Mouse (Mus musculus) fat pad, adult 2 months (tissue): ENCODE results near the gene Snap47.

Source experiments
- DNase-seq: peaks from one replicate; pipeline ENCODE4 v3.0.0-alpha.2; 2011; ENCODE audit warnings: low read depth, low spot score; ENCODE audit errors: extremely low read depth

Snap47 gene

DNA sequence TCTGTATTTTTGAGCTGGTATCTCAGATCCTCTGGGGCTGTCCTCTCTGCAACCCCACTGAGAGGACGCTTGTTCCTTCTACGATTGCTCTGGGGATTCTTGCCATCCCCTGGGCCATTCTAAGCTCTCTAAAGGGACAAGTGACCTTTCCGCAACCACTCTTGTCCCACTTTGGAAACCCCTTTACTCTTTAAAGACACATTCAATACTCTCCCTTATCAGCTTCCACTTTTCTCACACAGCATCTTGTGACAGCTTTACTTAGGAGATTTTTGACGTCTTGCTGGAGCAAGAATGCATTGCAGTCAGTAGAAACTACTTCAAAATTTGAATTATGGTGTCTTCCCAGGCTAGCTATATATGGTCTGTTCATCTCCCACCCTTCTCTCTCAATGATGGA lies at the start of gene Snap47:
Snap47 (minus strand) TSS at position 101 of the 400 bp plus-strand sequence.
- DNase-seq: no peak

DNA sequence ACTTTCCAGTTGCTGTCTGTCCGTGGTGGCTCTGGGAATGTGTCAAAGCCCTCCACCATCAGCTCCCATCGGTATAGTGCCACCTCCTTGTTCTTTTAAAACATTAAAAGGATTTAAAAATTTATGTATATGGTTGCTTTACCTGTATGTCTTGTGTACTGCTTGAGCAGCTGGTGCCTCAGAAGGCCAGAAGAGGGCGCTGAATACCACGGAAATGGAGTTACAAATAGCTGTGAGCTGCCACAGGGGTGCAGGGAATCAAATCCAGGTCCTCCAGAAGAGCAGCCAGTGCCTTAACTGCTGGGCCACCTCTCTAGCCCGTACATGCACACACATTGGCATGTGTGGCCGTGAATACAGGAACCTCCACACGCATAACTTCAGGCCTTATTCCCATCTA lies 46.8 kb upstream of the Snap47 start:
- DNase-seq: no peak

DNA sequence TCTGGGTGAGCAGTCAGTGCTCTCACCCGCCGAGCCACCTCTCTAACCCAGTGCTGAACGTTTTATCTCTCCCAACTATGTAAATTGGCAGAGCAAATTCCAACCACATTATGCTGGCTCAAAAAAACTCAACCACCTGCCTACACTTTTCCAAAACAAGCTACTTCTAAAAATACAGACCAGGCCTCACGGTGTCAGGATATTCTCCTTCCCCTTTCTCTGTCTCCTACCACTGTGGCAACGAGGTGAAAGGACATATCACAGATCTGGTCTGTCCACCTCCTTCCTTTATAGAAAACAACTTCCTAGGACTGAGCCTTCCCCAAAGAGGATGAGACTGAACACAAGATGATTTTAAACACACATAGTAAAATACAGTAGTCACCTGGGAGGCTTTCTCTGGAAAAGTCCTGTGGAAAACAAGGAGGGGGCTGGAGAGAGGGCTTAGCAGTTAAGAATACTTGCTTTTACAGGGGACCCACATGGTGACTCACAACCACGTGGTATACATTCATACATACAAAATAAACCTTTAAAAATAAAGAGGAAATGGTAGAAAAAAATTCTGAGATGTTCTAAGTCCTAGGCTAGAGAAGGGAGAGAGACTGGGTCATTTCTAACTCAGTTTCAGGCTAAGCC lies 45.8 kb upstream of the Snap47 start:
- no peak for DNase-seq

DNA sequence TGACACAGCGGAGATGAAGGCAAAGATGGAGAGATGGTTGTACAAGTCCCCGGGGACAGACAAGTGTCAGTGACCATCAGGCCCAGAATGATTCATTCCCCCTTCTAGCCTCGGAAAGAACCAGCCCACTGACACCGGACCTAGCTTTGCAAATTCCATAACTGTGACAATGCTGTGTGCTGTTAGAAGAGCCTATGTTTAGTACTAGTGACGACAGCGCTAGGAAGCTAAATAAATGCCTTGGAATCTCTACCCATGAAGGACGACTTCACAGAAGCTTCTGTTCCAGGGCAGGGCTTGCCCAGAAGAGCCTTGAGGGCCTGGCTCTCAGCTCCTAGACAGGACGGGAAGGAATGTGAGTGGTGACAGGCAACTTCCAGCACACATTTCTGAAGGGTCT lies 35.2 kb upstream of the Snap47 start:
- DNase-seq: no peak

DNA sequence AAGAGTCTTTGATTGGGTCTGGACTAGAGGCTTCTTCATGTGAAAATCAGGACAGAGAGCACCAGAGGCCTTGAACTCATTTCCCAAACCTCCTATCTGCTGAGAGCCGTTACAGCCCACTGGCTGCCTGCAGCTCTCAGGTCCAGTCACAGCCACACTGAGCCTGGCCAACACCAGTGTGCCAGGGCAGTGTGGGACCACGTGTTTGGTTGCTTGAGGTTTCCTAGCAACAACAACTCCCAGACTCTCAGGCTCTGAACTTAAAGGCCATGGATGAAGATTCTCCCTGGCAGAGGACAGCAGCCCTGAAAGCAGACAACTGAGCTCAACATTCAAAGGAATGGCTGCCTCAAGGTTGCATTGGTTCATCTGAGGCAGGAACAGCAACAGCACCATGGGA lies 34.7 kb upstream of the Snap47 start:
- DNase-seq: no peak

DNA sequence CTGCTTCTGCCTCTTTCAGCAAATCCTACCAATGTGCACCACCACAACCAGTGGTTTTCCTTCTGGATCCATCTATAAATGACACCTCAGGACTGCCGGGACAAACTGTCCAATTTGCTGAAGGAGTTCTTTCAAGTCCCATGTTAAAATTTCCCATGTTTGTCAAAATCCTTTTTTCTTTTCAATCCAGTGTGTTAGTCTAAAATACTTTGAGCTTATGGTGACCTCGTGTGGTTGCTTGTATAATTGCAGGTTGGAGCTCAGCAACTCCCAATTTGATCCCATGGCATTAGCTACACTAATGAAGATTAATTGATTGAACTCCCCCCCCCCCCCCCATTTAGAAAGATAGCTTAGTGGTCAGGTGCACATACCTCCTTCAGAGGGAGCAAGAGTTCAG lies 32.2 kb upstream of the Snap47 start:
- DNase-seq: no peak

DNA sequence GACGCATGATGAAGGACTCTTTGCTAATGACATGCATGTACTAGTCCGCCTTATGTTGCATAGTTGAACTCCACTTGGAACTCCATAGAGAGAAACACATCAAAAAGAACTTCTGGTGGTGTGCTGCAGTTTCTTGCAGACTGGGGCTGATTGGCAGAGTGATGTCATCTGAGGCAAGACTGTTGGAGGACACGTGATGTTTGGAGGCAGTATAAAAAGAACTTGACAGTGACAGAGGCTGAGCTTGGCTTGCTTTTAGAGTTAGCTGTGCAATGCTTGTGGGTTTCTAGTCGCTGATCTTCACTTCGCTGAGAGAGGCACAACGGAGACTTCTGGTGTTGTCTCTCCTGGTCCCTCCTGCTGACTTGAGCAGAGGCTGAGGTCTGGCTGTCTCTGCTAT lies 26.3 kb upstream of the Snap47 start:
- DNase-seq: no peak

DNA sequence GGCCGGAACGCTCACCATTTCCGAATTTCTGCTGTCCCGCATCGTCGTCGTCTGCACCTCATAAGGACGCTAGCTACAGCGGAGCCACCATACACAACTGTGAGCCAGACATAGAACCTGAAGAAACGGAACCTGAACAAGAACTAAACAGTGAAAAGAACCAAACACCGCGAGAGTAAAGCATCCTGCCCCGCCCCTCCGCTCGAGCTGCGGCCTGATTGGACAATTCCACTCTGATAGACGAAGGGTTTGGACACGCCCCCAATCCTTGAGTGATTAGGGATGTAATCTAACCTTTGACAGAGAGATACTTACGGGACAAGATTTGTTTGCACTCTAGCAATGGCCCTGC lies 21.3 kb upstream of the Snap47 start, which contains the start of gene Zfp867:
Zfp867 (minus strand) TSS at position 149 of the 352 bp plus-strand sequence.
- no peak for DNase-seq

DNA sequence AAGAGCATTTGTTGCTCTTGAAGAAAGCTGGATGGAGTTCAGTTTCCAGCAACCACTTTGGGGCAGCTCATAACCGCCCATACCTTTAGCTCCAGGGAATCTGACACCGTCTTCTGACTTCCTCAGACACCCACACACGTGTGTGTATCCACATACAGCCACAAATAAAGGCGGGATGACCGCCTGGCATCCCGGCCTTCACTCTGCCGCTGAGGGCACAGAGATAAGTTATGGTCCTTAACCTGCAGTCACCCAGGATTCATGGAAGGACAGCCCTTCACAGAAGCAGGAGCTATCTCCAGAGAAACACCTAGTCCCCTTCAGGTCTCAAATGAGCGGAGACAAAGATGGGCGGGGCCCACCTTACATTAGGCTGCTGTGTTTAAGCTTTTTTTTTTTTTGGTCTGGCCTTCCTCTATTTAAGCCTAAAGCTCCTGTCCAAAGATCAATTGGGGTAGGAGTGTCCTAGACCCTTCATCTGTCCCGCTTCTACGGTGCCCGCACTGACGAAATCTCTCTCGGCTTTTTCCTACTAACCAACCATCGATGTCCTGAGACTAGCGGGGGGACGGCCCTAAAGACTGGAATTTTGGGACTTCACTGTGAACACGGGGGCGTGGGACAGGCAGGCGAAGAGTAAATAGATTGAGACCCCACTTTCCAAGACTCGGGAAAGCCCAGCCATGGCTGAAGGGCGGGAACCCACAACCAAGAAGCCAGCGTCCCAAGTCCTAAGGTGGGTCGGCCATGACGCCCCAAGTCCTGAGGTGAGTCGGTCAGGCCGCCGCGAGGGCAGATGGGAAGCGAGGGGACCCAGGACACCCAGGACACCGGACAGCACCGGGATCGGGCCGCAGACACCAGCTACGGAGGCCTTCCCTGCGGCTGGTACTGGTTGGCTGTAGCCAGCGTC lies 20.7 kb upstream of the Snap47 start:
- DNase-seq: no peak

DNA sequence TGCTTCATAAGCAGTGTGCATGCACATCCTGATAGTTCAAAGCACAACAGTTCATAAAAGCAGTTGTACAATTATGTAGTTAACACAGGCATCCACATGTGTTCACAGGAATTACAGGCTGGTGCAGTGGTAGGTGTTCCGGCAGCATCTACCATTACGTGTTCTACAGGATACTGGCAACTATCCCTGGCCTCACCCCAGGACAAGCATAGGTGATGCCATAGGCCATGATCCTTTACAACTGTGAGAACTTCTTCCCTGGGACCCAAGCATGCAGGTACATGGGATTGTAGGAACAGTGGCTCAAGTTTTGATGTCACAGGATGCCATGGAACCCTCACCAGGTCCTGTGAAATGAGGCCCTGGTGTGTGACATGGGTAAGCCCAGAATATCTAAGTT lies 9.5 kb upstream of the Snap47 start:
- DNase-seq: no peak

DNA sequence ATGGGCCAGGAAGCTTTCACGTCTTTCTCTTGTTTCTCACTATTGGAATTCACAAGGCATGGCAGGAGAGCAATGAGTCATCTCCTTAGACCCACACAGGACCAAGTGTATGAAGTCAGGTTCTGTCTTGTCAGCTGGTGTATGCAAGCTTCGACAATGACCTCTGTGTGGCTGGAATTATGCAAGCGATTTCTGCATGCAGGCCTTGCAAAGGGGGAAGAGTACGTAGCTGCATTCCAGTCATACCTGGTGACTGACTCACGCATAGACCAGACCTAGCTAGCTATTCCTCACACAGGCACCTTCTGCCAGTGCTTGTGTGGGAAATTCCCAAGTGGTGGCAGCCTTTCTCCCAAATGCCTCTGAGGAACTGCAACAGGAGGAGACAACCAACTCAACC lies 8.0 kb upstream of the Snap47 start:
- peak; percentile 99 for DNase-seq

DNA sequence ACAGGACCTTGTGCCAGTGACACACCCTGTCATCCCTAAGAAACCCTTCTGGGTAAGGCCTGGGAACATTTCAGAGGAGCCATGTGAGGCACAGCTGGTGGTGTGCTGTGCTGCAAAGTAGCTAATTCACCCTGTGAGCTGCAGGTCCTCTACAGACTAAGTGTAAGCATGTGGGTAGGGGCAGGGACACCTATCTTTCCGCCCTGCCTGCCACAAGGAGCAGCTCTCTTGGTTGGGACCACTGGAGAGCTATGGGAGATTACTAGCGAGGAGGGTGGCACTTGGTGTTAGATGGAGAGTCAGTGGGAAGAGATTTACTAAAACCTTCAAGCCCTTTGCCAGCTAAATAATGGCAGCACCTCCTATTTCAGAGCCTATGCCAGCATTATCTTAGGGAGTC lies 5.9 kb upstream of the Snap47 start:
- DNase-seq: no peak

DNA sequence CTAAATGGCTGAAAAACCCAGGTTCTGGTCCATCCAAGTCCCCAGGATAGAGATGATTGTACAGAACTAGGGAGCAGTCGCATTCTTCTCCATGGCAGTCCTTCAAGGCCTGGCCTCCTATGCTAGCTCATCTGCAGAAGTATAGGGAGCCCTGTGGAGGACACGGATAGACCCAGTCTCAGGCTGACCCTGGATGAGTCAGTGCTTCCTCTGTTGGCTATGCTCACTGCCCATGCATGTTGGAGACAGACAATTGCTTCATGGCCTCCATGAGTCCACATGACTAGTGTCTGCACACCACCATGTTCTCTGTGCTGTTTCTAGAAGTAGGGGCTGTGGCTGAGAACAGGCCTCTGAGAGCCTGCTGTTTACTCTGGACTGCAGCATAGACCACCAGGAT lies 5.4 kb upstream of the Snap47 start:
- DNase-seq: no peak

DNA sequence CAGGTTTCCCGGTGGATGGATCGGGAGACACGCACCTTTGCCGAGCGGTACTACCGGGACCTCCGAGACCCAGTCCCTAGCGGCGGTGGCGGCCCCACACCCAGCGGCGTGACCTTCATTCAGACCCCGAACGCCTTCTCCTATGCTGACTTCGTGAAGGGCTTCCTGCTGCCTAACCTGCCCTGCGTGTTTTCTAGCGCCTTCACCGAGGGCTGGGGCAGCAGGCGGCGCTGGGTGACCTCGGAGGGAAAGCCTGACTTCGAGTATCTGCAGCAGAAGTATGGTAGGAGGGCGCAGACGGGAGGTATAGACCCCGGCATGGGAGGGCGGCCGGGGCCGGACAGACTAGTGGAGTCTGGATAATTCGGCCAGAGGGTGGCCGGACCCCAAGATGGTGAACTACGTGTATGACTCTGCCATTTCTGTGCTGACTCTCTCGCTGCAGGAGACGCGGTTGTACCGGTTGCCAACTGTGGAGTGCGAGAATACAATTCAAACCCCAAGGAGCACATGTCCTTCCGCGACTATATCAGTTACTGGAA lies 685 bp downstream of the Snap47 start:
- DNase-seq: no peak

DNA sequence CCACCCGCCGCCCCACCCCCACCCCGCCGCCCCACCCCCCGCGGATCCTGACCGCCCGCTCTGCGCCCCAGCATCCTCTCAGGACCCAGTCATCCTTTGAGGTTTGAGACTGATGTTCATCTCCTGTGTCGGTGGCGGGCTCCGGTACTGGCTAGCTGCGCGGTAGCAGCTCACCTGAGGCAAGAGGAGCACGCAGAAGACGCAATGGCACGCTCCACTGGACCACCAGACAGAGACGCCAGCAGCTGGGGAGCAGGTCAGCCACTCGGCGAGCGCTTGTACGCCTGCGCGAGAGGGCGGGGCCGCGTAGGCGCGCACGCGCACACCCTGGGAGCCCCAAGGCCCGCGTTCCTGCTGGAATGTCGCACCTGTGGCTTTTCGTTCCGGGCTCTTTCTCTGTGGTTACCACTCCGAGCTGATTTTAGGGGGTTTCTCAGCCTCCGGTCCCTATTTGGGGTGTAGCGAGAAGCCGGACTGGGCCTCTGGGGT lies 1.2 kb downstream of the Snap47 start, which contains the start of gene Jmjd4:
Jmjd4 (plus strand) TSS at position 305 of the 489 bp plus-strand sequence.
- no peak for DNase-seq

DNA sequence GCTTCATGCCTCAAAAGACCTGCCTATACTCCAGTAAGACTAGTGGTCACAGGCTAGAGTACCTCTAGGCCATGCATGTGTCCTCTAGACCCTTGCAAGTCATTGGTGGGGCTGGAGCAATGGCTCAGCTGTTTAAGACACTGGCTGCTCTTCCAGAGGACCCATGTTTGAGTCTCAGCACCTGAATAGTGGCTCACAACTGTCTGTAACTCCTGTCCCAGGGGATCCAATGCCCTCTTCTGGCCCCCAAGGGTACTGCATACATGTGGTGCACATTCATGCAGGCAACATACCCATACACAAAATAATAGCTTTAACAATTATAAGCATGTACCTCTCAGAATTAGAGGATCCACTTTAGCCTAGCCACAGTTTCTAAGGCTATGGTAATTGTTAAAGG lies 7.9 kb downstream of the Snap47 start:
- DNase-seq: no peak

DNA sequence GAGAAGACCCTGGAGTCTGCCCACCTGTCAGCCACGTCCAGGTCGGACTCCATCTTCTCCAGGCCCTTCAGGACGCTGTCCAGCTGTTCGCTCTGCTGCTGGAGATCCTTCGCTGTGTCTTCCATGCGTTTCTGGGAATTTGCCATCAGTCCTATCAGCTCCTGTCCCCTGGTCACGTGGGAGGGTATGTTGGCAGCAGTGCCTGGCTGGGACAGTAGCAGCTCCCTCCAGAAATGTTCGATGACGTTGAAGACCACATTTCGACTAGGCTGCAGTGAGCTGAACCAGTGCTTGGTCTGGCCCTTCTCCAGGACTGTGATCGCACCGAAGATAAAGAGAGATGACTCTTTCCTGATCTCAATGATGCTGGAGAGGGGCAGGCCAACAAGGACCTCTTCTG lies 13.0 kb downstream of the Snap47 start:
- no peak for DNase-seq

DNA sequence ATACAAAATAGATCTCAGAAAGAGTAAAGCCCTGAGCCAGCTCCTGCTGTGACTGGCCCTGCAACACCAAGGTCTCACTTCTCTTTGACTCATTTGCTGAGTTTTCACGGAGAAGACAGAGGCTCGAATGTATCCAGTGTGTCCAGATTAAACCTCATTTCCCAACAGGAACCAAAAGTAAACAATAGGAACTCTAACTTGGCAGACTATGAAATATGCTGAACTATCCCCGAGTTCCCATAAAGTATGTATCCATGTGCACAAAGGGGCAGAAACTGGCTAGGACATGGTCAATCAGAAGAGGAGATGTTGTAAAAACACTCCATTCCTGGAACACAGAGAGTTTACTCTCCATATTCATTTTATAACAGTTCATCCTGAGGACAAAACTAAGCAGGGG lies 18.7 kb downstream of the Snap47 start:
- DNase-seq: no peak

DNA sequence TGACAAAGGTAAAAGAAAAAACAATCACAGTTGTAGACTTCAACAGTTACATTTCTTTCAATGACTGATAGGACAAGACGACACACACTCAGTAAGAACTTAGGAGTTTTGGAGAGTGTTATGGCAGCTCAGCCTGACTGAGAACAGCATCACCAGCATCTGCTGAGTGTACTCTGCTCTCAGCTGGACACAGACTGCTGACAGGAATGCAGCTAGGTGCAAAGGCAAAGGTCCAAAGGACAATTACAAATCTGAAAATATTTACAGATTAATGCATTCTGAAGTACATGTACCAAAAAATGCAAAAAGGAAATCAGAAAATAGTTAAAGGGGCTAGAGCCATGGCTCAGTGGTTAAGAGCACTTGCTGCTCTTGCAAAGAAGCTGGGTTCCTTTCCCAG lies 21.0 kb downstream of the Snap47 start:
- no peak for DNase-seq

DNA sequence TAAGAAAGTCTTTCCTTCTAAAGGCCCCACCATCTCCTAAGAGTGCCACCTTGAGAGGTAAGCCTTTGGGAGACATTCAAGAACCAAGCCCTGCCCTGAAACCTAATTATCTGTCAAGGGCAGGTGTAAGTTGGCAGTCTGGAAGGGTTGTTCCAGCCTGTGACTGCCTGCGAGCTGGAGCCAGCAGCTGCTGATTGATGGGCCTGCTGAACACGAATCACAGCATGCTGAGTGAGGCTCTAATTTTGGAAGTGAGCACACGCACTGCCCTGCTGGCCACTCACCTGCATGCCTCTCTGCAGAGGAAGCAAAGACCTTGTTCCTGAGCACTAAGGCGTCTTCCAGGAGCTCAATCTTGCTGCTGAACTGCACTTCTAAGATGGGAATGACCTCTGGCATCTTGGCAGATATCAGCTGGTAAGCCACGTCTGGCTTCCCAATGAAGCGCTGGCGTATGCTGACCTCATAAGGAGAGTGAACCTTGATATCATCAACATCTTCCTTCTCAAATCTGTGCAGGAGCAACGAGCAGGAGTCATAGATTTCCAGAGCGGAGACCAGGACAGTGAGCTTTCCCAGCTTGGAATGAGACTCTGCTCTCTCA lies 22.8 kb downstream of the Snap47 start:
- DNase-seq: no peak

DNA sequence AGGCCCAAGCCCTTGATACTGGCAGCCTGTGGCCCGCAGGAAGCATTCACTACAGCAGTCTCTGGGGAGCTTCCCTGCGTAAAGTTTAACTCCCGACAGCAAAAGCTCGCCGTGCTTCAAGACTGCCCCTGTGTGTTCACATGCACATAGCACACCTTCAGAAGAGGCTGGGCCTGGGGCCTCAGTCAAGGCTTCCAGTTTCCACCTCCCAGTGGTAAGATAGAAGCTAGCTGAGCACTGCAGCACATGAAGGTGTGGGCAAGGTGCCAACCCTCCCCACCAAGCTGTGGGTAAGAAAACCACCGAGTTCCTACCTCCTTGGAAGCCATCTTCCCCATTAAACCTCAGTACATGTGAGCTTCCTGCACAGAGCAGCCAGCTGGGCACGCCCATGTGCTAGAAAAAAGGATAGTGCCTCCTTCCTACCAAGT lies 25.3 kb downstream of the Snap47 start:
- DNase-seq: no peak
